Mouse (Mus musculus): Measurements from ENCODE around the gene Tedc1. TPM values are rescaled to one million over a fixed set of nuclear protein-coding genes. Genes with fewer than 3 reads are reported as not detected.
A peak's percentile ranks its signal among the peaks of the same experiment; 100 is the strongest.
"Not testable (repeated sequence)": the region's sequence is repeated elsewhere in the genome, so short reads cannot be mapped to it uniquely, and the experiment has no call there.

Gene Tedc1
- polyA plus RNA-seq, 1 experiment from 2014 or later, result 37.4 TPM

DNA sequence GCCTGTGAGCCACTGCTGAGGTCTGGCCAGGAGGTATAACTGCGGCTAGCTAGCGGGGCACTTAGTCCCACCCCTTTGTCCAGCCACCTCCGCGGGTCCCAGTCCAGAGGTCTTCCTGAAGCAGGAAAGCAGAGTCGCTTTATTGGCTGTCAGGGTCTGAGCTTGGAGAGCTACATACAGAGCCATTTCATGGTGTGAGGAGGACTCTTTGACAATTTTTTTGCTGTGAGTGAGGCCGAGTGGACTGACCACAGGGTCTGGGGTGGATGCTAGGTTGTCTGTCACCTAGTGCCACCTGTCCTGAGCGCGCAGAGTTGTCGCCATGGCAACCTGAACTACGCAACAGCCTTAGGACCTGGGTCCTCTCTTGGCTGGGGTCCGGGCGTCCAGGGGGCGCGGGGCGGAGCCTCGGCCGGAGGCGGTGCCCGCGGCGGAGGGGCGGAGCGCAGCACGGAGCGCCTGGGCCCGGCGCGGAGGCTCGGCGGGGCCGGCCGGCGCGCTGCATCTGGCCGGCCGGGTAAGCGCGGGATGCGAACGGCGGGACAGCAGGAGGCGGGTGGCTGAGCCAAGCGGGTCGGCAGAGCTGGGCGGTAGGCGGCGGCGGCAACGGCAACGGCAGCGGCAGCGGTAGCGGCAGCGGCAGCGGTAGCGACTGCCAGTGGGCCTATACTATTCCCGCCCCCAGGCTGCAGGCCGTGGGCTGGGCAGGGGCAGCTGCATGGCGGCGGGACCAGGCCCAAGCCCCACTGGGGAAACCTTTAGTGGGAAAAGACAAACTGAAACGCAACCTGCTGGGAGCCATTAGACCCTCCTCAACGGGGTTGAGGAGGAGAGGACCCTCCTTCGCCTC is 29.4 kb downstream of the Tedc1 start, which contains the start of gene Tmem121:
TSS of gene Tmem121 (plus strand) at position 489 of the 850 bp plus-strand sequence.
- Histone ChIP-seq H3K9me3 (ENCODE audit: control insufficient read depth, low read length) (no peaks in the 10 kb centered on the region), H3K27ac (ENCODE audit: low read depth, low read length) (no peak within 1 kb of the TSS)
- WGBS, result 1% methylated on average over 63 of the region's 63 CpGs

DNA sequence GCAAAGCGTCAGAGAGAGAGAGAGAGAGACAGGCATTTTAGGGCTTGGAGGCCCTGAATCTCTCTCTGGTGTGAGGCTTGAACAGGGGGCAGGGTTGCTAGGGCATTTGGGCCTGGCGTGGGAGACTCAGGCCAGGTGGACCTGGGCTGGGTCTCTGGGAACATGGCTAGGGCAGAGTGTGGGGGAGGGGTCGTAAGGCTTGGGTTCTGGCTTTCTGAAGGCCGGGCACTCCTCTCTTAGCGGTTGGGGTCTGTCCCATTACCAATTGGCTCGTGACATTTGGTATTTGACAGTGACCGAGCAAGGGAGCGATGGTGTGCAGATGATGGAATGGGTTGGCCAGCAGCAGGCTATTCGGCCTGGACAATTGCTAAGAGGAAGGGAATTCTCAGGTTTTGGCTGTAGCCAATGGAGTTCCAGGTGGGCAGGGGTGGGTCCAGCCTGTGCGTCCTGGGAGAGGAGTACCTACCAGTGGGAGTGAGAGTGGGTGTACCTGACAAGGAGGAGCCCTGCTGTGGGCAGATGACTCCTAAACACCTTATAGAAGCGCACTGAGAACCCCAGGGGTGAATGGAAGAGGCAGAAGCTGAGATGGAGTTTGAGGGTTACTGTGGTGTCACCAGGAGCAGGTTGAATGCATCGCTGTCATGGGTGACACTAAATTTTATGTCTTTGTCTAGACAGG is 30.2 kb downstream of the Tedc1 start:
- no peak for ATAC-seq (ENCODE audit: low FRiP score, low TSS enrichment)
- 41% methylated on average over 12 of the region's 12 CpGs for WGBS
- no peak overlapping the region for H3K27ac ChIP-seq (ENCODE audit: low read depth, low read length)

More for the DNA sequence above, 29.4 kb downstream of the Tedc1 start, which contains the start of gene Tmem121:
- H3K9ac ChIP-seq (ENCODE audit: low read depth, low read length), result peak within 1 kb of the TSS; percentile 63; the same call in 1 of the 2 replicates
- H3K36me3 ChIP-seq (ENCODE audit: control insufficient read depth, insufficient read depth, low read length), result peaks cover 4% of the 10 kb centered on the region
- peak within 1 kb of the TSS; percentile 69 for H3K4me3 ChIP-seq (ENCODE audit: low read length)
- H3K4me1 ChIP-seq (ENCODE audit: control insufficient read depth, insufficient read depth, low read length), result peaks cover 3% of the 10 kb centered on the region; the same call in 1 of the 2 replicates
- ATAC-seq (ENCODE audit: low FRiP score, low TSS enrichment), result peak; percentile 61
- H3K4me2 ChIP-seq (replicated peaks; ENCODE audit: low read depth, low read length), result peak within 1 kb of the TSS; percentile 92
- H3K27me3 ChIP-seq (ENCODE audit: control insufficient read depth, insufficient read depth, low read length), result peaks cover 11% of the 10 kb centered on the region

DNA sequence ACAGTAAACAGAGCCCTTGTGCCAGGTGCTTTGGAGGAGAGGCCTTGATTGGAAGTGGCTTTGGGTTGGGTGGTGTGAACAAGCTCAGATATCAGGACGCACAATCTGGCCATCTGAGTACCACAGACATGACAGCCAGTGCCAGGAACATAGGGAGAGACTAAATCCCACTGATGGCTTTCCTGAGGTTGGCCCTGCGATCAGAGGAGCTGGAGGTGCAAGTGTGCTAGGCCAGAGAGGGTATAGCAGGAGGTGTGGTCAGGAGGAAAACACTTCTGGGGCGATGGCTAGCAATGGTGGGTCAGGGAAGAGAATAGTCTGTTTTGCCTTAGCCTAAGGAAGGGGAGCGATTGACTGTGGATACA is 30.8 kb downstream of the Tedc1 start:
- Histone ChIP-seq H3K9ac (ENCODE audit: low read depth, low read length) (peak overlapping the region; percentile 19; the same call in 1 of the 2 replicates), H3K36me3 (ENCODE audit: control insufficient read depth, insufficient read depth, low read length) (peaks cover 5% of the 10 kb centered on the region), H3K27ac (ENCODE audit: low read depth, low read length) (no peak overlapping the region), H3K9me3 (ENCODE audit: control insufficient read depth, low read length) (no peaks in the 10 kb centered on the region), H3K4me2 (replicated peaks; ENCODE audit: low read depth, low read length) (peak overlapping the region; percentile 92), H3K4me1 (ENCODE audit: control insufficient read depth, insufficient read depth, low read length) (peaks cover 3% of the 10 kb centered on the region; the same call in 1 of the 2 replicates), H3K4me3 (ENCODE audit: low read length) (peak overlapping the region; percentile 39), H3K27me3 (ENCODE audit: control insufficient read depth, insufficient read depth, low read length) (peaks cover 11% of the 10 kb centered on the region)
- ATAC-seq (ENCODE audit: low FRiP score, low TSS enrichment), result no peak
- 45% methylated on average over 4 of the region's 4 CpGs for WGBS

More for the DNA sequence above, 30.2 kb downstream of the Tedc1 start:
- Histone ChIP-seq H3K4me1 (ENCODE audit: control insufficient read depth, insufficient read depth, low read length) (peaks cover 3% of the 10 kb centered on the region; the same call in 1 of the 2 replicates), H3K27me3 (ENCODE audit: control insufficient read depth, insufficient read depth, low read length) (peaks cover 11% of the 10 kb centered on the region), H3K36me3 (ENCODE audit: control insufficient read depth, insufficient read depth, low read length) (peaks cover 5% of the 10 kb centered on the region), H3K9me3 (ENCODE audit: control insufficient read depth, low read length) (no peaks in the 10 kb centered on the region), H3K4me2 (replicated peaks; ENCODE audit: low read depth, low read length) (peak overlapping the region; percentile 92), H3K9ac (ENCODE audit: low read depth, low read length) (peak overlapping the region; percentile 63; the same call in 1 of the 2 replicates), H3K4me3 (ENCODE audit: low read length) (peak overlapping the region; percentile 69)

DNA sequence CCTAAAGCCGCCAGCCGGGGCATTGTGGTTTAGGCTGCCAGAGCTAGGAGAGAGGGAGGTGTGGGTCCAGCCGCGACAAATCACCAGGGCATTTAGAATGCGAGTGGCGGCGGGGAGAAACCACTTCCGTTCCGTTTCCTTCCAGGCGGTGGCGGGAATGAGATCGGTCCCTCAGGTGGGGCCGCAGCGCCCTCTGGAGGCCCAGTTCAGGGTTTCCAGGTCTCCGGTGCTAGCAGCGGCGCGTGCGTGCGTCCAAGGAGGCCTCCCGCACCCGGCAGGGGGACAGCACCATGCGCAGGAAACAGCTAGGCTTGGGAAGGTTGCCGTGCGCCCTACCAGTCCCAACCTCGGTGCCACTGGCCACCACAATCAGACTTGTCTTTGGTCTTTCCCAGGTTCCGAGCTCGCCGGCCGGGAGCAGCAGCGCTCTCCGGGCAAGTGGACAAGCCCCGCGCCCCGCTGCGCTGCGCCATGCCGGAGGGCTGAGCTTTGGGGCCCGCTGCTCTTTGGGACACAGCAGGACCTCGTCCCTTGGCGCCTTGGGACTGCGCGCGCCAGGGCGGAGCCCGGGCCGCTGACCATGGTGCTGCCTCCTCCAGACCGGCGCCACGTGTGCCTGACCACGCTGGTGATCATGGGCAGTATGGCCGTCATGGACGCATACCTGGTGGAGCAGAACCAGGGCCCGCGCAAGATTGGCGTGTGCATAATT is 31.5 kb downstream of the Tedc1 start:
- Histone ChIP-seq H3K27me3 (ENCODE audit: control insufficient read depth, insufficient read depth, low read length) (peaks cover 11% of the 10 kb centered on the region), H3K4me1 (ENCODE audit: control insufficient read depth, insufficient read depth, low read length) (peaks cover 3% of the 10 kb centered on the region; the same call in 1 of the 2 replicates), H3K9ac (ENCODE audit: low read depth, low read length) (peak overlapping the region; percentile 19; the same call in 1 of the 2 replicates), H3K4me2 (replicated peaks; ENCODE audit: low read depth, low read length) (peak overlapping the region; percentile 89), H3K27ac (ENCODE audit: low read depth, low read length) (no peak overlapping the region), H3K4me3 (ENCODE audit: low read length) (peak overlapping the region; percentile 39), H3K36me3 (ENCODE audit: control insufficient read depth, insufficient read depth, low read length) (peaks cover 5% of the 10 kb centered on the region), H3K9me3 (ENCODE audit: control insufficient read depth, low read length) (no peaks in the 10 kb centered on the region)
- ATAC-seq (ENCODE audit: low FRiP score, low TSS enrichment), result peak; percentile 68
- 2% methylated on average over 55 of the region's 56 CpGs for WGBS

DNA sequence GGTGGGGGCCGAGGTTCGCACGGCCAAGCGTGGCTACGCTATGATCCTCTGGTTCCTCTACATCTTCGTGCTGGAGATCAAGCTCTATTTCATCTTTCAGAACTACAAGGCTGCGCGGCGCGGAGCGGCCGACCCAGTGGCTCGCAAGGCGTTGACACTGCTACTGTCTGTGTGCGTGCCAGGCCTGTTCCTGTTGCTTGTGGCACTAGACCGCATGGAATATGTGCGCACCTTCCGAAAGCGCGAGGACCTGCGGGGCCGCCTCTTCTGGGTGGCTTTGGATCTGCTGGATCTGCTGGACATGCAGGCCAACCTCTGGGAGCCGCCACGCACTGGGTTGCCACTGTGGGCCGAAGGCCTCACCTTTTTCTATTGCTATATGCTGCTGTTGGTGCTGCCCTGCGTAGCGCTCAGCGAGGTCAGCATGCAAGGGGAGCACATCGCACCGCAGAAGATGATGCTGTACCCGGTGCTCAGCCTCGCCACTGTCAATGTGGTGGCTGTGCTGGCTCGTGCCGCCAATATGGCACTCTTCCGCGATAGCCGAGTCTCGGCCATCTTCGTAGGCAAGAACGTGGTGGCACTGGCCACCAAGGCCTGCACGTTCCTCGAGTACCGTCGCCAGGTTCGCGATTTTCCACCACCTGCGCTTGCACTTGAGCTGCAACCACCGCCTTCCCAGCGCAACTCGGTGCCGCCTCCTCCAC is 32.3 kb downstream of the Tedc1 start:
- Histone ChIP-seq H3K9me3 (ENCODE audit: control insufficient read depth, low read length) (no peaks in the 10 kb centered on the region), H3K4me2 (replicated peaks; ENCODE audit: low read depth, low read length) (peak overlapping the region; percentile 89), H3K36me3 (ENCODE audit: control insufficient read depth, insufficient read depth, low read length) (peaks cover 5% of the 10 kb centered on the region), H3K27ac (ENCODE audit: low read depth, low read length) (no peak overlapping the region), H3K27me3 (ENCODE audit: control insufficient read depth, insufficient read depth, low read length) (peaks cover 11% of the 10 kb centered on the region), H3K4me1 (ENCODE audit: control insufficient read depth, insufficient read depth, low read length) (peaks cover 3% of the 10 kb centered on the region; the same call in 1 of the 2 replicates), H3K9ac (ENCODE audit: low read depth, low read length) (no peak overlapping the region), H3K4me3 (ENCODE audit: low read length) (no peak overlapping the region)
- ATAC-seq (ENCODE audit: low FRiP score, low TSS enrichment), result no peak
- 91% methylated on average over 51 of the region's 51 CpGs for WGBS

DNA sequence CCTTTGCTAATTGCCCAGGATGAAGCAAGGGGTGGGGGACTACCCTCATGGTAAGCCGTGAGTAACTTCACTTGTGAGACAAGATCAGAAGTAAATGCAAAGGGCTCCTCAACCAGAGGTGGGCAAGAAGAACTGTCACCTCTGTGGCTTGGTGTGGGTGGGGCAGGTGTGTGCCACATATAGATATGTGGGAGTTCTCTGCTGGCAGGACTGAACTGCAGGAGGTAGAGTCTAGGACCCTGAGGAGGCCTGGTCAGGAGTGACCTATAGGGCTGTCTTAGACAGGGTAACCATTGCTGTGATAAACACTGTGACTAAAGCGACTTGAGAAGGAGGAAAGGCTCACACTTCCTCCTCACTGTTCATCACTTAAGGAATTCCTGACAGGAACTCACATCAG is 37.2 kb downstream of the Tedc1 start:
- Histone ChIP-seq H3K9me3 (ENCODE audit: control insufficient read depth, low read length) (no peaks in the 10 kb centered on the region), H3K27ac (ENCODE audit: low read depth, low read length) (no peak overlapping the region), H3K9ac (ENCODE audit: low read depth, low read length) (no peak overlapping the region), H3K36me3 (ENCODE audit: control insufficient read depth, insufficient read depth, low read length) (peaks cover 5% of the 10 kb centered on the region), H3K4me2 (replicated peaks; ENCODE audit: low read depth, low read length) (no peak overlapping the region), H3K4me3 (ENCODE audit: low read length) (no peak overlapping the region), H3K4me1 (ENCODE audit: control insufficient read depth, insufficient read depth, low read length) (no peaks in the 10 kb centered on the region), H3K27me3 (ENCODE audit: control insufficient read depth, insufficient read depth, low read length) (no peaks in the 10 kb centered on the region)
- no peak for ATAC-seq (ENCODE audit: low FRiP score, low TSS enrichment)
- WGBS, result 56% methylated on average over 2 of the region's 2 CpGs

DNA sequence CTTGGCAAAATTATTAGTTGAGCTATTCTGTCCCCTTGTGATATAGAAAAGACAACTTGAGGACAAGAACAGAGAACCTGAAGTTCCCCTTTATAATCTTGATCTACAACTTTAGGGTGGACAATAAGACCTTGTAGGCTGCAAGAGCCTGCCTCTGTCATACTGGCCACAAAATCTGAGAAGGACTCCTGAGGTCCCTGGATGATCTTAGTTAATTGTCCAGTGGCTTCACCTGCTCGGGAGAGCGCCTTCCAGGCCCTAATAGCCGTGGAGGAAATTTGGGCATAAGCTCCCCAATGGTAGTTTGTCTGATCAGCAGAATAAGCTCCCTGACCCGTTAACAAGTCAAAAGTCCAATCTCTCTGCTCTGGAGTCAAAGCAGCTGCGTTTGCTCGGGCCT is 42.9 kb downstream of the Tedc1 start:
- not testable (repeated sequence) for H3K36me3 ChIP-seq (ENCODE audit: control insufficient read depth, insufficient read depth, low read length); H3K9me3 ChIP-seq (ENCODE audit: control insufficient read depth, low read length); H3K4me2 ChIP-seq (replicated peaks; ENCODE audit: low read depth, low read length); H3K27me3 ChIP-seq (ENCODE audit: control insufficient read depth, insufficient read depth, low read length); H3K9ac ChIP-seq (ENCODE audit: low read depth, low read length); H3K4me1 ChIP-seq (ENCODE audit: control insufficient read depth, insufficient read depth, low read length); H3K27ac ChIP-seq (ENCODE audit: low read depth, low read length); H3K4me3 ChIP-seq (ENCODE audit: low read length); ATAC-seq (ENCODE audit: low FRiP score, low TSS enrichment)
- 100% methylated on average over 3 of the region's 6 CpGs for WGBS

DNA sequence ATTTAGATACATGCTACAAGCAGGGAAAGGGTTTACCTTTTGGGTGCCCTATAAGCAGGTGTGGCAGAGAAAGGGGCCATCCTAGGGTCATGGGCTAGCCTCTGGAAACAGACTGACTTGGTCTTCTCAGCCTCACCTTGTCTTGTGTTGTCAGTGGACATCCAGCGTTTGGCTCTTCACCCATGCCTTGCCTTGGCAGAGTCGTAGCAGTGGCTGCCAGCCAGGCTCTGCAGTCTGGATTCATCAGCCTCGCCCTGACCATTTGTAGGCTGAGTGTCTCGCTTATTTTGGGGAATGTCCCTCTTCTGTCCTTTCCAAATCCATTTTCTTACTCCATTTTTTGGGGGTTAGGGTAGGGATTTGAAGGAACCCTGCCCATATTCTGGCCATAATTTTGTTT is 45.1 kb downstream of the Tedc1 start:
- Histone ChIP-seq H3K9me3 (ENCODE audit: control insufficient read depth, low read length) (0 out of 2 replicates have a peak, but pooled peaks cover 3% of the 10 kb centered on the region), H3K4me1 (ENCODE audit: control insufficient read depth, insufficient read depth, low read length) (no peaks in the 10 kb centered on the region), H3K4me2 (replicated peaks; ENCODE audit: low read depth, low read length) (no peak overlapping the region), H3K27me3 (ENCODE audit: control insufficient read depth, insufficient read depth, low read length) (no peaks in the 10 kb centered on the region), H3K4me3 (ENCODE audit: low read length) (no peak overlapping the region), H3K36me3 (ENCODE audit: control insufficient read depth, insufficient read depth, low read length) (no peaks in the 10 kb centered on the region), H3K9ac (ENCODE audit: low read depth, low read length) (no peak overlapping the region), H3K27ac (ENCODE audit: low read depth, low read length) (no peak overlapping the region)
- WGBS, result 94% methylated on average over 4 of the region's 4 CpGs
- ATAC-seq (ENCODE audit: low FRiP score, low TSS enrichment), result no peak
